Mouse (Mus musculus) G1E (cell line): ENCODE data around the gene Rbsn.

ENCODE experiments used
- CTCF ChIP-seq: IDR thresholded peaks from 2 replicates; pipeline ENCODE4 v1.5.1; 2012; ENCODE audit warnings: low read depth, low read length, inconsistent platforms, mixed read lengths
- GATA1 ChIP-seq: IDR thresholded peaks from 2 replicates; pipeline ENCODE4 v1.6.1; 2012; ENCODE audit warnings: borderline replicate concordance, low read length, inconsistent platforms, mixed read lengths
- POLR2AphosphoS5 ChIP-seq: IDR thresholded peaks from 2 replicates; pipeline ENCODE4 v1.6.1; 2012; ENCODE audit warnings: low read depth, low read length, inconsistent platforms; ENCODE audit not compliant: insufficient replicate concordance

GRCm38 (mm10) chr6:92221604-92222003, 6.9 kb upstream of the Rbsn start:
- TF ChIP-seq CTCF (no peak), GATA1 (no peak), POLR2AphosphoS5 (no peak)
